Mouse (Mus musculus) G1E (cell line): ENCODE results near the gene Zfp574.

ENCODE experiments used
- CTCF ChIP-seq: IDR thresholded peaks from 2 replicates; pipeline ENCODE4 v1.5.1; 2012; ENCODE audit warnings: low read depth, low read length, inconsistent platforms, mixed read lengths
- GATA1 ChIP-seq: IDR thresholded peaks from 2 replicates; pipeline ENCODE4 v1.6.1; 2012; ENCODE audit warnings: borderline replicate concordance, low read length, inconsistent platforms, mixed read lengths

DNA sequence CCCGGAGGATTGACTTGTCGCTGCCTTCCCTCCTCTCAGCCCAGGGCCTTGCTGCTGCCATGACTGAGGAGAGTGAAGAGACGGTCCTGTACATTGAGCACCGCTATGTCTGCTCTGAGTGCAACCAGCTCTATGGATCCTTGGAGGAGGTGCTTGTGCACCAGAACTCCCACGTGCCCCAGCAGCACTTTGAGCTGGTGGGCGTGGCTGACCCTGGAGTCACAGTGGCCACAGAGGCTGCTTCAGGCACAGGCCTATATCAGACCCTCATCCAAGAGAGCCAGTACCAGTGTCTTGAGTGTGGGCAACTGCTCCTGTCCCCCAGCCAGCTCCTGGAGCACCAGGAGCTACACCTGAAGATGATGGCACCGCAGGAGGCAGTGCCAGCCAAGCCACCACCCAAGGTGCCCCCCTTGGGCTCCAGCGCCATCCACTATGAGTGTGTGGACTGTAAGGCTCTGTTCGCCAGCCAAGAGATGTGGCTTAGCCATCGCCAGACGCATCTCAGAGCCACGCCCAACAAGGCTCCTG is 7.2 kb downstream of the Zfp574 start:
- TF ChIP-seq GATA1 = no peak
- no peak for TF ChIP-seq CTCF
